Mouse (Mus musculus) heart, adult 9 months (tissue): ENCODE measurements around the gene Gpatch11.

Source experiments
- DNase-seq, 2 experiments: peaks; one replicate each; pipeline ENCODE4 v3.0.0; 2022; ENCODE audit warnings: low spot score in 2 of 2

Gene Gpatch11

DNA sequence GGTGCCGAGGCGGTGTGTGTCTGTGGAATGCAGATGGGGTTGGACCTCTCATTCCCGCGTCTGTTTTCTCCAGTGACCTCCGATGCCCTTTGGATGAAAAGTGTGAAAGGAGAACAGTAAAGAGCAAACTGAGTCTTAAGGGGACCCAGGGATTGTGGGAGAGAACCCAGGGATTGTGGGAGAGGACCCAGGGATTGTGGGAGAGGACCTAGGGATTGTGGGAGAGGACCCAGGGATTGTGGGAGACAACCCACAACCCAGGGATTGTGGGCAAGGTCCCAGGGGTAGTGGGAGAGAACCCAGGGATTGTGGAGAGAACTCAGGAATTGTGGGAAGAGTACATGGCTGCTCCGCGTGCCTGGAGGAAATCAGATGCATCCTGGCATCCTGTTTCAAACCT lies 59.6 kb downstream of the Gpatch11 start:
- DNase-seq, result no peak

GRCm38 (mm10) chr17:78895394-78895793 lies 60.0 kb downstream of the Gpatch11 start:
- DNase-seq, result peak in 1 of 2 experiments; percentile 26
